Mouse (Mus musculus): ENCODE data around the gene Manbal. TPM values are rescaled to one million over a fixed set of nuclear protein-coding genes. Genes with fewer than 3 reads are reported as not detected.
A peak's percentile ranks its signal among the peaks of the same experiment; 100 is the strongest.

The Manbal gene
- polyA plus RNA-seq, 1 experiment from 2014 or later: 54.0 TPM

GRCm38 (mm10) chr2:157397376-157397775, 30.0 kb downstream of the Manbal start:
- no peaks in the 10 kb centered on the region for H3K9me3 ChIP-seq (replicated peaks; ENCODE audit: control insufficient read depth, low read length)
- 74% methylated on average over 4 of the region's 4 CpGs for WGBS
- H3K27me3 ChIP-seq (ENCODE audit: control insufficient read depth, insufficient read depth, low read length): no peaks in the 10 kb centered on the region
- no peak overlapping the region for H3K9ac ChIP-seq (ENCODE audit: low read length)
- ATAC-seq (replicated peaks; ENCODE audit: extremely low read depth, insufficient read depth, low FRiP score): no peak
- H3K36me3 ChIP-seq (ENCODE audit: control insufficient read depth, insufficient read depth): peaks cover 16% of the 10 kb centered on the region
- no peak overlapping the region for H3K4me3 ChIP-seq (ENCODE audit: low read length)
- H3K4me2 ChIP-seq (ENCODE audit: low read depth, low read length): no peak overlapping the region
- H3K4me1 ChIP-seq (ENCODE audit: control insufficient read depth, insufficient read depth, low read length): 0 out of 2 replicates have a peak, but pooled peaks cover 2% of the 10 kb centered on the region
- no peak overlapping the region for H3K27ac ChIP-seq (ENCODE audit: low read length)

GRCm38 (mm10) chr2:157398539-157398938, 31.1 kb downstream of the Manbal start:
- no peak overlapping the region for H3K9ac ChIP-seq (ENCODE audit: low read length)
- 95% methylated on average over 4 of the region's 4 CpGs for WGBS
- H3K4me3 ChIP-seq (ENCODE audit: low read length): no peak overlapping the region
- H3K4me2 ChIP-seq (ENCODE audit: low read depth, low read length): no peak overlapping the region
- no peaks in the 10 kb centered on the region for H3K27me3 ChIP-seq (ENCODE audit: control insufficient read depth, insufficient read depth, low read length)
- H3K27ac ChIP-seq (ENCODE audit: low read length): no peak overlapping the region
- ATAC-seq (replicated peaks; ENCODE audit: extremely low read depth, insufficient read depth, low FRiP score): no peak
- 0 out of 2 replicates have a peak, but pooled peaks cover 2% of the 10 kb centered on the region for H3K4me1 ChIP-seq (ENCODE audit: control insufficient read depth, insufficient read depth, low read length)
- peaks cover 16% of the 10 kb centered on the region for H3K36me3 ChIP-seq (ENCODE audit: control insufficient read depth, insufficient read depth)
- no peaks in the 10 kb centered on the region for H3K9me3 ChIP-seq (replicated peaks; ENCODE audit: control insufficient read depth, low read length)

- no peak overlapping the region for H3K4me3 ChIP-seq (ENCODE audit: low read length)
- H3K9me3 ChIP-seq (replicated peaks; ENCODE audit: control insufficient read depth, low read length): no peaks in the 10 kb centered on the region
- H3K27me3 ChIP-seq (ENCODE audit: control insufficient read depth, insufficient read depth, low read length): no peaks in the 10 kb centered on the region
- H3K4me2 ChIP-seq (ENCODE audit: low read depth, low read length): no peak overlapping the region
- H3K27ac ChIP-seq (ENCODE audit: low read length): no peak overlapping the region
- 0 out of 2 replicates have a peak, but pooled peaks cover 2% of the 10 kb centered on the region for H3K4me1 ChIP-seq (ENCODE audit: control insufficient read depth, insufficient read depth, low read length)
- H3K36me3 ChIP-seq (ENCODE audit: control insufficient read depth, insufficient read depth): peaks cover 16% of the 10 kb centered on the region
- no peak for ATAC-seq (replicated peaks; ENCODE audit: extremely low read depth, insufficient read depth, low FRiP score)
- no peak overlapping the region for H3K9ac ChIP-seq (ENCODE audit: low read length)
- 87% methylated on average over 10 of the region's 10 CpGs for WGBS
Observed at GRCm38 (mm10) chr2:157399797-157400196, 32.4 kb downstream of the Manbal start.

GRCm38 (mm10) chr2:157400491-157400890, 33.1 kb downstream of the Manbal start:
- no peak overlapping the region for H3K9ac ChIP-seq (ENCODE audit: low read length)
- WGBS: 91% methylated on average over 6 of the region's 6 CpGs
- 0 out of 2 replicates have a peak, but pooled peaks cover 2% of the 10 kb centered on the region for H3K4me1 ChIP-seq (ENCODE audit: control insufficient read depth, insufficient read depth, low read length)
- no peaks in the 10 kb centered on the region for H3K27me3 ChIP-seq (ENCODE audit: control insufficient read depth, insufficient read depth, low read length)
- no peak overlapping the region for H3K4me3 ChIP-seq (ENCODE audit: low read length)
- no peak overlapping the region for H3K27ac ChIP-seq (ENCODE audit: low read length)
- peaks cover 16% of the 10 kb centered on the region for H3K36me3 ChIP-seq (ENCODE audit: control insufficient read depth, insufficient read depth)
- no peak overlapping the region for H3K4me2 ChIP-seq (ENCODE audit: low read depth, low read length)
- ATAC-seq (replicated peaks; ENCODE audit: extremely low read depth, insufficient read depth, low FRiP score): no peak
- no peaks in the 10 kb centered on the region for H3K9me3 ChIP-seq (replicated peaks; ENCODE audit: control insufficient read depth, low read length)

- Histone ChIP-seq H3K4me3 (ENCODE audit: low read length) (no peak overlapping the region), H3K4me2 (ENCODE audit: low read depth, low read length) (no peak overlapping the region), H3K9ac (ENCODE audit: low read length) (no peak overlapping the region), H3K4me1 (ENCODE audit: control insufficient read depth, insufficient read depth, low read length) (0 out of 2 replicates have a peak, but pooled peaks cover under 1% of the 10 kb centered on the region), H3K36me3 (ENCODE audit: control insufficient read depth, insufficient read depth) (peaks cover 10% of the 10 kb centered on the region), H3K27me3 (ENCODE audit: control insufficient read depth, insufficient read depth, low read length) (no peaks in the 10 kb centered on the region), H3K9me3 (replicated peaks; ENCODE audit: control insufficient read depth, low read length) (no peaks in the 10 kb centered on the region), H3K27ac (ENCODE audit: low read length) (no peak overlapping the region)
- 81% methylated on average over 2 of the region's 2 CpGs for WGBS
- ATAC-seq (replicated peaks; ENCODE audit: extremely low read depth, insufficient read depth, low FRiP score): no peak
Observed at GRCm38 (mm10) chr2:157401261-157401660, 33.9 kb downstream of the Manbal start.

GRCm38 (mm10) chr2:157407596-157407995, 40.2 kb downstream of the Manbal start:
- H3K4me2 ChIP-seq (ENCODE audit: low read depth, low read length): no peak overlapping the region
- H3K9me3 ChIP-seq (replicated peaks; ENCODE audit: control insufficient read depth, low read length): no peaks in the 10 kb centered on the region
- no peak overlapping the region for H3K4me3 ChIP-seq (ENCODE audit: low read length)
- no peaks in the 10 kb centered on the region for H3K36me3 ChIP-seq (ENCODE audit: control insufficient read depth, insufficient read depth)
- no peak overlapping the region for H3K9ac ChIP-seq (ENCODE audit: low read length)
- H3K27me3 ChIP-seq (ENCODE audit: control insufficient read depth, insufficient read depth, low read length): no peaks in the 10 kb centered on the region
- H3K4me1 ChIP-seq (ENCODE audit: control insufficient read depth, insufficient read depth, low read length): peaks cover 3% of the 10 kb centered on the region; the same call in 1 of the 2 replicates
- no peak overlapping the region for H3K27ac ChIP-seq (ENCODE audit: low read length)
- ATAC-seq (replicated peaks; ENCODE audit: extremely low read depth, insufficient read depth, low FRiP score): peak; percentile 37; the same call in 1 of the 2 replicates
- WGBS: 70% methylated on average over 7 of the region's 7 CpGs

GRCm38 (mm10) chr2:157409793-157410533, 42.6 kb downstream of the Manbal start:
- Histone ChIP-seq H3K9me3 (replicated peaks; ENCODE audit: control insufficient read depth, low read length) (no peaks in the 10 kb centered on the region), H3K9ac (ENCODE audit: low read length) (no peak overlapping the region), H3K36me3 (ENCODE audit: control insufficient read depth, insufficient read depth) (no peaks in the 10 kb centered on the region), H3K27ac (ENCODE audit: low read length) (no peak overlapping the region), H3K4me2 (ENCODE audit: low read depth, low read length) (no peak overlapping the region), H3K4me1 (ENCODE audit: control insufficient read depth, insufficient read depth, low read length) (peaks cover 3% of the 10 kb centered on the region; the same call in 1 of the 2 replicates), H3K27me3 (ENCODE audit: control insufficient read depth, insufficient read depth, low read length) (no peaks in the 10 kb centered on the region), H3K4me3 (ENCODE audit: low read length) (no peak overlapping the region)
- ATAC-seq (replicated peaks; ENCODE audit: extremely low read depth, insufficient read depth, low FRiP score): no peak
- WGBS: 63% methylated on average over 12 of the region's 12 CpGs

GRCm38 (mm10) chr2:157411151-157411693, 43.8 kb downstream of the Manbal start:
- Histone ChIP-seq H3K27ac (ENCODE audit: low read length) (no peak overlapping the region), H3K4me2 (ENCODE audit: low read depth, low read length) (no peak overlapping the region), H3K4me3 (ENCODE audit: low read length) (no peak overlapping the region), H3K9ac (ENCODE audit: low read length) (no peak overlapping the region), H3K27me3 (ENCODE audit: control insufficient read depth, insufficient read depth, low read length) (no peaks in the 10 kb centered on the region), H3K36me3 (ENCODE audit: control insufficient read depth, insufficient read depth) (no peaks in the 10 kb centered on the region), H3K4me1 (ENCODE audit: control insufficient read depth, insufficient read depth, low read length) (peaks cover 3% of the 10 kb centered on the region; the same call in 1 of the 2 replicates), H3K9me3 (replicated peaks; ENCODE audit: control insufficient read depth, low read length) (no peaks in the 10 kb centered on the region)
- ATAC-seq (replicated peaks; ENCODE audit: extremely low read depth, insufficient read depth, low FRiP score): 0 out of 2 replicates have a peak, but pooled peaks have one; percentile 41
- WGBS: 68% methylated on average over 6 of the region's 6 CpGs

- Histone ChIP-seq H3K4me2 (ENCODE audit: low read depth, low read length) (no peak overlapping the region), H3K9ac (ENCODE audit: low read length) (no peak overlapping the region), H3K36me3 (ENCODE audit: control insufficient read depth, insufficient read depth) (no peaks in the 10 kb centered on the region), H3K4me1 (ENCODE audit: control insufficient read depth, insufficient read depth, low read length) (peaks cover 3% of the 10 kb centered on the region; the same call in 1 of the 2 replicates), H3K27me3 (ENCODE audit: control insufficient read depth, insufficient read depth, low read length) (no peaks in the 10 kb centered on the region), H3K9me3 (replicated peaks; ENCODE audit: control insufficient read depth, low read length) (no peaks in the 10 kb centered on the region), H3K4me3 (ENCODE audit: low read length) (no peak overlapping the region), H3K27ac (ENCODE audit: low read length) (no peak overlapping the region)
- WGBS: 77% methylated on average over 7 of the region's 7 CpGs
- ATAC-seq (replicated peaks; ENCODE audit: extremely low read depth, insufficient read depth, low FRiP score): no peak
Observed at GRCm38 (mm10) chr2:157412497-157412896, 45.1 kb downstream of the Manbal start.
